Mouse (Mus musculus) spleen, adult 10 weeks (tissue): ENCODE data around the gene Sec23ip. TPM values are rescaled to one million over a fixed set of nuclear protein-coding genes. Genes with fewer than 3 reads are reported as not detected.

Experiments
- polyA plus RNA-seq: library from polyadenylated mRNA; stranded (reverse); fragments of 350-450 nt; fragmentation: Illumina TruSeq; extraction: RNeasy Lipid Tissue Mini Kit (QIAGEN cat#74804); gene quantifications from one replicate; pipeline ENCODE4 v1.2.3, GENCODE M21; 2015; ENCODE audit warnings: low replicate concordance; ENCODE audit not compliant: insufficient read depth

Sec23ip gene
- 32.7 TPM for polyA plus RNA-seq

GRCm38 (mm10) chr7:128744684-128745485 is at the start of gene Sec23ip:
Gene Sec23ip, plus strand, starts transcription at chr7:128744943.

DNA sequence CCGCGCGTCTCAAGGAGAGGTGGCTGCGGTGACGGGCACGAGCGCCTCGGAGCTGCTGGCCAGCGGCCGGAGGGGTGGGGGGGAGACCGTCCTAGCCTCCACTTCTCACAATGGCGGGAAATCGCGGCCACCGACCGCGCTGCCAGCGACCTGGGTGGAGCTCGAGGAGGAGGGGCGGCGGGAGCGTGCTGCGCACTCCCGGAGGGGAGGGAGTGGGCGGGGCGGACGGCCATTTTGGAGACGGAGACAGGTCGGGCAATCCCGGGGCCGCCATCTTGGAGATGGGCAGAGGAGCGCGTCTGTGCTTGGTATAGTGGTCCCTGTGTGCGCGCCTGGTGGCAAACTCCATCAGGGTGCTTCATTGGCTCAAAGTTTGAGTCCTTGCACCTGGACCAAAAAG is 4.4 kb upstream of the Sec23ip start, which contains the start of gene Mcmbp:
Gene Mcmbp, minus strand, starts transcription at position 162 of the 400 bp plus-strand sequence.

Other genes with a start within 250 kb of the Sec23ip start
- gene Bag3, start 221.3 kb upstream of the Sec23ip start, polyA plus RNA-seq: 7.6 TPM
- 57.7 TPM for gene Inpp5f, start 133.6 kb upstream of the Sec23ip start, polyA plus RNA-seq
- 61.6 TPM for gene Mcmbp, start 4.4 kb upstream of the Sec23ip start, polyA plus RNA-seq